Mouse (Mus musculus): ENCODE measurements around the gene Ahsg. TPM values are rescaled to one million over a fixed set of nuclear protein-coding genes. Genes with fewer than 3 reads are reported as not detected.

Gene Ahsg
- polyA plus RNA-seq (2014; fragmentation: Nextera tagmentation; extraction: Ambion mirVana): 0.54 and 2.2 TPM in 2 replicates

DNA sequence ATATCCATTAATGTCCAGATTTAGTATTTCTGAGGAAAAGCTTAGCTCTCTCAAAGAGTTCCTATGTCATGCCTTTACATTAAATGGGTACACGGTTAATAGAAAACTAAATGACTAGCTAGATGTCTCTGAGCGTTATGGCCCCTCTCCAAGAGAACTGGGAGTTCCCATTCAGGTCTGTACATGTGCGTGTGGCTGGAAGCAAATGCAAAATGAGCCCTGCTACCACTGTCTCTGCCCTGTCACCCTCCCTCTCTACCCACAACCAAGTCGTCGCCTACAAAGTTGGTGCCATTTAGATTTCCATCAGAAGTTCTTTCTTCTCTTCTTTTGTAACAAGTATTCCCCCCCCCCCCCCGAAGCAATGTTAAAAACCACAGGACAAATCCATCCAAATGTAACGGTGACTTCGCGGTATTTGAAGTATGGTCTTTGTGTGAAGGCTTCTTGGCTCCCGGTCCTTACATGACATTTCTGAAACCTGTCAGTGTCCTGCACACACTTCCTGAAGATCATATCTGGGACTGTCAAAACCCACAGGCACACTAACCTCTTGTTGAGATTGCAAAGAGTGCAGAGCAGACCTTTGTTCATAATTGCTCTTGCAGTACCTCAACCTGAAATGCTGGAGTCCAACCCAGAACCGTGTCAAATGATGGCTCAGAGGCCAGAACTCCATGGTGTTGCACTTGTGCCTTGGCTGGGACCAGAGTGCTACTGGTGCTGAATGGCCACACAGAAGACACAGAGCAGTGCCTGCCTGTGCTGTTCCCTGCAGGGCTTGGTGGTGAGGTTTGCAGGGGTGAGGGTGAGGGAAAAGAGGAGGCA, at the start of gene Ahsg:
Ahsg (plus strand) TSS at position 595 of the 828 bp plus-strand sequence.
- Histone ChIP-seq H3K4me3 (ENCODE audit: low read depth, low read length) (no peak within 1 kb of the TSS), H3K27me3 (ENCODE audit: control insufficient read depth, insufficient read depth, low read length) (no peaks in the 10 kb centered on the region), H3K9me3 (replicated peaks; ENCODE audit: control insufficient read depth, low read length) (no peaks in the 10 kb centered on the region), H3K4me1 (ENCODE audit: control insufficient read depth, insufficient read depth, low read length) (no peaks in the 10 kb centered on the region), H3K4me2 (no peak within 1 kb of the TSS), H3K9ac (ENCODE audit: low read depth, low read length) (no peak within 1 kb of the TSS), H3K27ac (ENCODE audit: low read depth, low read length) (no peak within 1 kb of the TSS), H3K36me3 (ENCODE audit: control insufficient read depth, insufficient read depth, low read length) (no peaks in the 10 kb centered on the region)
- 81% methylated on average over 11 of the region's 11 CpGs for WGBS (ENCODE audit: insufficient replicate concordance)
- ATAC-seq (replicated peaks; ENCODE audit: insufficient number of reproducible peaks, low FRiP score, low TSS enrichment): no peak

DNA sequence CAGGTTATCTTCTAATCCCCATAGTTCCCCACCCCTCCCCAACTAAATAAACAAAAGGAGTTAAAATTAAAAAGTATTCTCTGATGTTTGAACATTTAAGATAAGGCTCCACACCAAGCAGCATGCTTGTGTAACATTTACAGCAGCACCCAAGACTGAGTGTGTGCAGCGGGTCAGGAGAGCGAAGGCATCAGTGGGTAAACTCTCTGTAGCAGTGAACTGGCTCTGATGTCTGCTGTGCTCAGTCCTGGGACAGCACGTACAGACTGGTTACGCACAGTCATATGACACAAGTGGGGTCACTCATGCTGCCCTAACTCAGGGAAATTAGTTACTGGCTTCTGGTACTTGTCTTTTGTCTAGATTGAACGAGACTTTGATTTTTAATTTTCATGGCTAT, 48.2 kb upstream of the Ahsg start:
- H3K9me3 ChIP-seq (replicated peaks; ENCODE audit: control insufficient read depth, low read length): no peaks in the 10 kb centered on the region
- no peak overlapping the region for H3K9ac ChIP-seq (ENCODE audit: low read depth, low read length)
- H3K4me1 ChIP-seq (ENCODE audit: control insufficient read depth, insufficient read depth, low read length): no peaks in the 10 kb centered on the region; the same call in 1 of the 2 replicates
- no peak overlapping the region for H3K4me2 ChIP-seq
- no peak for ATAC-seq (replicated peaks; ENCODE audit: insufficient number of reproducible peaks, low FRiP score, low TSS enrichment)
- WGBS (ENCODE audit: insufficient replicate concordance): 91% methylated on average over 5 of the region's 5 CpGs
- no peak overlapping the region for H3K27ac ChIP-seq (ENCODE audit: low read depth, low read length)
- no peaks in the 10 kb centered on the region for H3K27me3 ChIP-seq (ENCODE audit: control insufficient read depth, insufficient read depth, low read length)
- H3K4me3 ChIP-seq (ENCODE audit: low read depth, low read length): no peak overlapping the region
- peaks cover 6% of the 10 kb centered on the region; the same call in 1 of the 2 replicates for H3K36me3 ChIP-seq (ENCODE audit: control insufficient read depth, insufficient read depth, low read length)

DNA sequence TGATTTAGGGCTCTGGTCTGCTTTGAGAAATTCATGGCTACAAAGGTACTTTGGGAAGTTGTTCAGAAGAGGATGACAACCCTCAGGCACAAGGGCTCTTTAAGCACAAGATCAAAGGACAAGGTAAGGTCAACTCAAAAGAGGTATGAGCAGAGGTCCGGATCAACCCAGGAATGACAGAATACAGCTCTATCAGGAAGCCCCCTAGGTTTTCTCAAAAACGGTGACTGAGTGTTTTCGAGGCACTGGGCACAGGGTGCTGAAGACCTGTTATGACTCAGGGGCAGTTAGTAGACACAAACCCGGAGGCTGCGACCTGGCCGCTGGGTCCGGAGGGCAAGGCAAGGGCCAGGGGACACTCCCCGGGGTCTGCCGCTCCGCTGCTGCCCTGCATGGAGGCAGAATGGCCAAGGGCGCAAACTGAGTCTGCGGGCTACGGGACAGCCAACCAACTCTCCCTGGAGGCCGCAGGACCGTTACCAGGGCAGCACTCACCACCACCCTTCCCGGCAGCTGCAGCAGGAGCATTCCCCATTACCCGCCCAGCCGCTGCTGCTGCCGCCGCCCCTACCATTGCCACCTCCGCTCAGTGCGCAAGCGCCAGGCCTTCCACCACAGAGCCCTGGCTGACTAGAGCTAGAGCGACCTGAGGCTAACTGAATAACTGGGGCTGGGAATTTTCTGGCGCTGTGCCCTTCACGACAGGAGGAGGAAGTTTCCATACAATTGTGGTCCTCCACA, 46.8 kb upstream of the Ahsg start:
- no peaks in the 10 kb centered on the region for H3K27me3 ChIP-seq (ENCODE audit: control insufficient read depth, insufficient read depth, low read length)
- H3K9ac ChIP-seq (ENCODE audit: low read depth, low read length): peak overlapping the region; percentile 86
- peak overlapping the region; percentile 54 for H3K4me3 ChIP-seq (ENCODE audit: low read depth, low read length)
- 4% methylated on average over 26 of the region's 26 CpGs for WGBS (ENCODE audit: insufficient replicate concordance)
- ATAC-seq (replicated peaks; ENCODE audit: insufficient number of reproducible peaks, low FRiP score, low TSS enrichment): peak; percentile 83
- H3K27ac ChIP-seq (ENCODE audit: low read depth, low read length): peak overlapping the region; percentile 65
- peaks cover 3% of the 10 kb centered on the region; the same call in 1 of the 2 replicates for H3K36me3 ChIP-seq (ENCODE audit: control insufficient read depth, insufficient read depth, low read length)
- no peaks in the 10 kb centered on the region for H3K9me3 ChIP-seq (replicated peaks; ENCODE audit: control insufficient read depth, low read length)
- H3K4me1 ChIP-seq (ENCODE audit: control insufficient read depth, insufficient read depth, low read length): no peaks in the 10 kb centered on the region; the same call in 1 of the 2 replicates
- H3K4me2 ChIP-seq: peak overlapping the region; percentile 79

DNA sequence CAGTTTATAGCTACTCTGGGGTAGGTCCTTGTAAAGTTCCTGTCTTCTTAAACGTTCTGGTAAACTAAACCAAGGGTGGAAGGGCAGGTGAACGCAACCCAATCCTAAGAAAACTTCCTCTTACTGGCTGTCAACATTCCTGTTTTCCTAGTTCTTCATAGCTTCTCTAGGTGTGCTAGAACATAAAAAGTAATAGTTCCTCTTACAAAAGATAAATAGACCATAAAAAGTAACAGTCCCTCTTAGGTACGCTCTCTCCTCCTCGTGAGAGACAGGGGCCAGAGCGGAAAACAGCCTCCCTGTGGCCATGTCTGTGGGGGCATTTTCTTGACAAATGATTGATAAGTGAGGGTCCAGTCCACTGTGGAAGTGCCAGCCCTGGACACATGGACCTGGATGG, 46.2 kb upstream of the Ahsg start:
- peak overlapping the region; percentile 79 for H3K4me2 ChIP-seq
- peak overlapping the region; percentile 86; the same call in 1 of the 2 replicates for H3K9ac ChIP-seq (ENCODE audit: low read depth, low read length)
- no peak overlapping the region for H3K27ac ChIP-seq (ENCODE audit: low read depth, low read length)
- no peaks in the 10 kb centered on the region for H3K9me3 ChIP-seq (replicated peaks; ENCODE audit: control insufficient read depth, low read length)
- H3K4me1 ChIP-seq (ENCODE audit: control insufficient read depth, insufficient read depth, low read length): no peaks in the 10 kb centered on the region; the same call in 1 of the 2 replicates
- peaks cover 3% of the 10 kb centered on the region; the same call in 1 of the 2 replicates for H3K36me3 ChIP-seq (ENCODE audit: control insufficient read depth, insufficient read depth, low read length)
- H3K4me3 ChIP-seq (ENCODE audit: low read depth, low read length): peak overlapping the region; percentile 54
- 75% methylated on average over 5 of the region's 5 CpGs for WGBS (ENCODE audit: insufficient replicate concordance)
- no peaks in the 10 kb centered on the region for H3K27me3 ChIP-seq (ENCODE audit: control insufficient read depth, insufficient read depth, low read length)
- ATAC-seq (replicated peaks; ENCODE audit: insufficient number of reproducible peaks, low FRiP score, low TSS enrichment): no peak

DNA sequence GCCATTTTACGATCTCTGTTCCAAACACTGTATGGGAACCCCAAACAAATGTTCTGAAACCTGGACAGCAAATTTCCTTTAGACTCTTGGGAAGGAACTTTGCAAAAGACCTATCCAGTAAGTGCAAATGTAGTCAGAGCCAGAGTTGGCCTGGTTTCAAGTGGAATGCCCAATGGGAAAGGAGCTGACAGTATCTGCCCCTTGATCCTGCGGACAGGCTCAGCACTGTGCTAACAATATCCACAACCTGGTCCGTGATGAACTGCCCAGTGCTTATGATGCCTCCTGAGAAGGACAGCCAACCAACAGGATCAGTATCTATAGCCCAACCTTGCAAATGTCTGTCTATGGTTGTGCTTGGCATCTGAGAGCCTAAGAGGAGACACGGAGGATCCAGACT, 45.6 kb upstream of the Ahsg start:
- Histone ChIP-seq H3K4me2 (no peak overlapping the region), H3K36me3 (ENCODE audit: control insufficient read depth, insufficient read depth, low read length) (peaks cover 2% of the 10 kb centered on the region; the same call in 1 of the 2 replicates), H3K9me3 (replicated peaks; ENCODE audit: control insufficient read depth, low read length) (no peaks in the 10 kb centered on the region), H3K9ac (ENCODE audit: low read depth, low read length) (no peak overlapping the region), H3K27ac (ENCODE audit: low read depth, low read length) (no peak overlapping the region), H3K4me1 (ENCODE audit: control insufficient read depth, insufficient read depth, low read length) (no peaks in the 10 kb centered on the region), H3K27me3 (ENCODE audit: control insufficient read depth, insufficient read depth, low read length) (no peaks in the 10 kb centered on the region), H3K4me3 (ENCODE audit: low read depth, low read length) (no peak overlapping the region)
- no peak for ATAC-seq (replicated peaks; ENCODE audit: insufficient number of reproducible peaks, low FRiP score, low TSS enrichment)
- WGBS (ENCODE audit: insufficient replicate concordance): 75% methylated on average over 4 of the region's 4 CpGs

GRCm38 (mm10) chr16:22847686-22848085, 43.4 kb upstream of the Ahsg start:
- WGBS (ENCODE audit: insufficient replicate concordance): 89% methylated on average over 1 of the region's 1 CpGs
- Histone ChIP-seq H3K36me3 (ENCODE audit: control insufficient read depth, insufficient read depth, low read length) (no peaks in the 10 kb centered on the region), H3K9me3 (replicated peaks; ENCODE audit: control insufficient read depth, low read length) (no peaks in the 10 kb centered on the region), H3K4me1 (ENCODE audit: control insufficient read depth, insufficient read depth, low read length) (no peaks in the 10 kb centered on the region), H3K4me3 (ENCODE audit: low read depth, low read length) (no peak overlapping the region), H3K27me3 (ENCODE audit: control insufficient read depth, insufficient read depth, low read length) (no peaks in the 10 kb centered on the region), H3K9ac (ENCODE audit: low read depth, low read length) (no peak overlapping the region), H3K4me2 (no peak overlapping the region), H3K27ac (ENCODE audit: low read depth, low read length) (no peak overlapping the region)
- no peak for ATAC-seq (replicated peaks; ENCODE audit: insufficient number of reproducible peaks, low FRiP score, low TSS enrichment)

DNA sequence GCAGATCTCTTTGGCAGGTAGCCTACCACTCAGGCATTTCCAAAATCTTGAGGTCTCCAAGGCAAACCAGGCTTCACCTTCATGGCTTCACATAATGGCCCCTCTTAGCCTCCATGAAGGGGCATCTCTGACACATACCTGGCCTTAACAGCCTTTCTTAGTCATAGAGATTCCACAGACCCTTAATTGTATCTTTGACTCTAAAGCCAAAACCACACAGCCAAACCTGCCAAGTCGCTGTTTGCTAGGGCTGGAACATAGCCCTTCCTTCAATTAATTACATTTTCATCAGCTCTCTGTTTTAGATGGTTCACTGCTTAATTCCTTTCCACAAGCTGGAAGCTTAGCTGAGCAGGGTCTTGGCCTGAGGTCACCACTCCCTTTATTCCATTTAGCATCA, 42.7 kb upstream of the Ahsg start:
- Histone ChIP-seq H3K36me3 (ENCODE audit: control insufficient read depth, insufficient read depth, low read length) (no peaks in the 10 kb centered on the region), H3K4me1 (ENCODE audit: control insufficient read depth, insufficient read depth, low read length) (no peaks in the 10 kb centered on the region), H3K9ac (ENCODE audit: low read depth, low read length) (no peak overlapping the region), H3K4me3 (ENCODE audit: low read depth, low read length) (no peak overlapping the region), H3K27me3 (ENCODE audit: control insufficient read depth, insufficient read depth, low read length) (no peaks in the 10 kb centered on the region), H3K4me2 (no peak overlapping the region), H3K9me3 (replicated peaks; ENCODE audit: control insufficient read depth, low read length) (no peaks in the 10 kb centered on the region), H3K27ac (ENCODE audit: low read depth, low read length) (no peak overlapping the region)
- no peak for ATAC-seq (replicated peaks; ENCODE audit: insufficient number of reproducible peaks, low FRiP score, low TSS enrichment)
- WGBS (ENCODE audit: insufficient replicate concordance): 91% methylated on average over 1 of the region's 1 CpGs

DNA sequence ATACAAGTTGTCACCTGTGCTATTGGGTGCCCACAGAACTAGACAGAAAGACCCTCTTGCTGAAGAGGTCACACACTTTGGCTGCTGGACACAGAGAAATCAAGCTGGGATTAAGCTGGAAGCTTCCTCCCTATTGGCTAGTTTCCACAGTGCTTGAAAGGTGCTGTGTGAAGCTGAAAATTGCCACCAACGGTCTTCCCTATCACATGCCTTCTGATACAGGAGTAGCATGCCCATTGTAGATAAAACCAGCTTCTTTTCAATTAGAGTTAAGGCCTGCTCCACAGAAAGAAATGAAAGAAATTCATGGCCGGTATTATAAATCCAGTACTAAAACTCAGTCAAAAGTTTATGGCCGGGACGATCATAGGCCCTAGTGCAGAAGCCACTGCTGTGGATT, 38.4 kb upstream of the Ahsg start:
- no peaks in the 10 kb centered on the region for H3K27me3 ChIP-seq (ENCODE audit: control insufficient read depth, insufficient read depth, low read length)
- H3K27ac ChIP-seq (ENCODE audit: low read depth, low read length): no peak overlapping the region
- 0 out of 2 replicates have a peak, but pooled peaks cover 2% of the 10 kb centered on the region for H3K4me1 ChIP-seq (ENCODE audit: control insufficient read depth, insufficient read depth, low read length)
- H3K9ac ChIP-seq (ENCODE audit: low read depth, low read length): no peak overlapping the region
- no peaks in the 10 kb centered on the region for H3K9me3 ChIP-seq (replicated peaks; ENCODE audit: control insufficient read depth, low read length)
- no peak overlapping the region for H3K4me3 ChIP-seq (ENCODE audit: low read depth, low read length)
- 92% methylated on average over 4 of the region's 4 CpGs for WGBS (ENCODE audit: insufficient replicate concordance)
- H3K4me2 ChIP-seq: no peak overlapping the region
- H3K36me3 ChIP-seq (ENCODE audit: control insufficient read depth, insufficient read depth, low read length): no peaks in the 10 kb centered on the region
- no peak for ATAC-seq (replicated peaks; ENCODE audit: insufficient number of reproducible peaks, low FRiP score, low TSS enrichment)

All from heart, embryonic 11.5 days (tissue).